ENCODE assay signal across 16 mouse cellular contexts in the genomic region with DNA sequence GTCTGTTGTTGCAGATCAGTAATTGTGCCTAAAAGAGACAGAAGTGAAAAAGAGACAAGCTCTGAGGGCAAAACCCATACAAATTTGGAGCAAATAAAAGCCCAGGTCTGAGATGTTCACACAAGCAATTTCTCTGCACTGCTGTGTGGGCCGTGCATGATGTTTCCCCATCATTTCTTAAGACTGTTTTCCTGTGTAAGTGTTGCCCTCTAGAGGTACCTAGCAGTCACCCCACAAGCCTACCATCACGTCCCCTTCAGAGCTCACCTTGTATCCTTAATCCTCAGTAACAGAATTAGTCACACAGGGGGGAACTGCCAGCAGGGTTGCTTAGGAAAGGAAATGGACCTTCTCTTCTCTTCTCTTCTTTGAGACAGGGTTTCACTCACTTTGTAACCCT. TPM values are rescaled to one million over a fixed set of nuclear protein-coding genes. Genes with fewer than 3 reads are reported as not detected.
DNase-seq lines count a peak whose midpoint lies in the region; ATAC-seq and TF ChIP-seq lines count a peak whose summit lies in the region.
"Had no signal": no experiment of that assay in that cellular context is flagged by ENCODE, and none has a peak within 500 bp of the region (broad histone marks: within the 10 kb centered on the region; RNA-seq: fewer than 3 reads in every experiment).

No protein-coding gene starts in this region.

- H3K27ac ChIP-seq in lung, embryonic 14.5 days (ENCODE audit: low read depth) = no peak overlapping the region
- H3K27ac ChIP-seq in CH12.LX (ENCODE audit: insufficient read depth, low read depth) = no peak overlapping the region
- H3K27ac ChIP-seq in hindbrain, embryonic 14.5 days = no peak overlapping the region
- H3K27ac ChIP-seq: embryonic facial prominence, embryonic 15.5 days had no signal

- TF ChIP-seq RAD21 in CH12.LX (IDR thresholded peaks at IDR 0.05; ENCODE audit: low read depth, low read length) = peak; percentile 47

- peak; percentile 75 for DNase-seq in heart, adult 11 months
- DNase-seq in heart, postnatal 36 days = no peak
- no peak for DNase-seq in lung, embryonic 14.5 days
- no peak for DNase-seq in lung, postnatal 36 days
- no peak for DNase-seq in CH12.LX (ENCODE audit: extremely low read depth)
- DNase-seq in hindbrain, embryonic 14.5 days (ENCODE audit: low spot score) = no peak
- no peak for DNase-seq in yolk sac, embryonic 10.5 days (ENCODE audit: low spot score)
- DNase-seq: adrenal gland, adult 8-10 months; cerebellum, postnatal 25 days; gastrocnemius, postnatal 36 days; heart, postnatal 10 days; lung, postnatal 4 days; right cerebral cortex, postnatal 4 days had no signal

- H3K4me3 ChIP-seq in lung, embryonic 14.5 days (ENCODE audit: low read depth, low read length) = no peak overlapping the region
- no peak overlapping the region for H3K4me3 ChIP-seq in CH12.LX (replicated peaks in 1 of 3; ENCODE audit: low read depth in 2 of 3, low read length in 2 of 3, poor library complexity in 1 of 3)
- no peak overlapping the region for H3K4me3 ChIP-seq in hindbrain, embryonic 14.5 days (replicated peaks; ENCODE audit: low read length)
- H3K4me3 ChIP-seq: embryonic facial prominence, embryonic 15.5 days had no signal

- in situ Hi-C loops in CH12.LX (cut with MboI; ENCODE audit: low pct_ligation_motif_present, low pct_unique_long_range_greater_than_20kb, low sequenced_read_pairs) = no loop called here

- H3K4me1 ChIP-seq in lung, embryonic 14.5 days (ENCODE audit: insufficient read depth) = no peaks in the 10 kb centered on the region
- H3K4me1 ChIP-seq in CH12.LX (ENCODE audit: control insufficient read depth in 1 of 2, insufficient read depth in 2 of 2) = peaks cover 6 to 35% of the 10 kb centered on the region in 2 experiments
- no peaks in the 10 kb centered on the region for H3K4me1 ChIP-seq in hindbrain, embryonic 14.5 days (replicated peaks; ENCODE audit: control insufficient read depth, insufficient read depth, low read length)
- H3K4me1 ChIP-seq: embryonic facial prominence, embryonic 15.5 days had no signal

- no peak overlapping the region for H3K4me2 ChIP-seq in lung, embryonic 14.5 days
- no peak overlapping the region for H3K4me2 ChIP-seq in CH12.LX (ENCODE audit: insufficient read depth, low read depth, poor library complexity, severe bottlenecking)
- no peak overlapping the region for H3K4me2 ChIP-seq in hindbrain, embryonic 14.5 days (replicated peaks)
- H3K4me2 ChIP-seq: embryonic facial prominence, embryonic 15.5 days had no signal

- peaks cover 75% of the 10 kb centered on the region for H3K36me3 ChIP-seq in lung, embryonic 14.5 days (ENCODE audit: insufficient read depth)
- peaks cover 71 to 83% of the 10 kb centered on the region in 2 experiments for H3K36me3 ChIP-seq in CH12.LX (replicated peaks in 1 of 2; ENCODE audit: control insufficient read depth in 1 of 2, insufficient read depth in 1 of 2, low read length in 1 of 2)
- H3K36me3 ChIP-seq in hindbrain, embryonic 14.5 days (replicated peaks; ENCODE audit: control insufficient read depth, insufficient read depth) = peaks cover 89% of the 10 kb centered on the region

- intact Hi-C loops in heart, postnatal 36 days (cut with DNase I) = loop anchor here (5.0 kb wide), 1 partner anchor 51 kb away; no protein-coding TSS in a partner anchor

- no peaks in the 10 kb centered on the region for H3K79me2 ChIP-seq in CH12.LX (replicated peaks; ENCODE audit: control insufficient read depth, extremely low read depth, insufficient read depth, poor library complexity, severe bottlenecking)

- no peaks in the 10 kb centered on the region for H3K27me3 ChIP-seq in lung, embryonic 14.5 days (ENCODE audit: insufficient read depth, low read length)
- no peaks in the 10 kb centered on the region for H3K27me3 ChIP-seq in CH12.LX (replicated peaks)
- no peaks in the 10 kb centered on the region for H3K27me3 ChIP-seq in hindbrain, embryonic 14.5 days (ENCODE audit: control insufficient read depth, insufficient read depth, low read length)
- H3K27me3 ChIP-seq: embryonic facial prominence, embryonic 15.5 days had no signal

- H3K9ac ChIP-seq in lung, embryonic 14.5 days = no peak overlapping the region
- H3K9ac ChIP-seq in CH12.LX (ENCODE audit: insufficient read depth, low read depth) = no peak overlapping the region
- no peak overlapping the region for H3K9ac ChIP-seq in hindbrain, embryonic 14.5 days
- H3K9ac ChIP-seq: embryonic facial prominence, embryonic 15.5 days had no signal

- WGBS in lung, embryonic 14.5 days = 50% methylated on average over 2 of the region's 2 CpGs
- 49% methylated on average over 2 of the region's 2 CpGs for WGBS in hindbrain, embryonic 14.5 days

- H3K9me3 ChIP-seq in lung, embryonic 14.5 days (ENCODE audit: low read depth, low read length) = no peaks in the 10 kb centered on the region
- no peaks in the 10 kb centered on the region for H3K9me3 ChIP-seq in CH12.LX (replicated peaks; ENCODE audit: low read length)
- no peaks in the 10 kb centered on the region for H3K9me3 ChIP-seq in hindbrain, embryonic 14.5 days (ENCODE audit: control insufficient read depth, low read length)
- H3K9me3 ChIP-seq: embryonic facial prominence, embryonic 15.5 days had no signal

- no peak for TF ChIP-seq EP300 in CH12.LX (IDR thresholded peaks at IDR 0.05; ENCODE audit: low read length)

- dilution Hi-C loops in CH12.LX (cut with MboI; ENCODE audit: extremely low pct_ligation_motif_present, extremely low pct_unique_long_range_greater_than_20kb, low sequenced_read_pairs) = no loop called here

- TF ChIP-seq CTCF in lung, embryonic 14.5 days (IDR thresholded peaks at IDR 0.05; ENCODE audit: low read depth) = peak; percentile 14; the same call in 1 of the 2 replicates
- TF ChIP-seq CTCF in CH12.LX (conservative IDR thresholded peaks at IDR 0.05 in 1 of 2, IDR thresholded peaks at IDR 0.05 in 1 of 2; ENCODE audit: low read depth in 2 of 2, low read length in 2 of 2) = peak in 1 of 2 experiments; percentile 64; a peak in 2 of 4 replicates

- ATAC-seq in lung, embryonic 14.5 days (ENCODE audit: insufficient read depth) = no peak
- peak; percentile 33; the same call in 1 of the 2 replicates for ATAC-seq in megakaryocyte, adult 5-6 weeks (ENCODE audit: poor library complexity, severe bottlenecking)
- ATAC-seq in hindbrain, embryonic 14.5 days (ENCODE audit: low FRiP score) = no peak
- ATAC-seq: forebrain, embryonic 14.5 days had no signal

- TF ChIP-seq POLR2A in CH12.LX (IDR thresholded peaks at IDR 0.05; ENCODE audit: low read depth, low read length) = no peak

TF ChIP-seq in CH12.LX, 34 proteins besides CTCF, POLR2A, EP300 and RAD21:
- TF ChIP-seq POLR2AphosphoS2 (IDR thresholded peaks at IDR 0.05; ENCODE audit: low read depth, low read length) (no peak), SMC3 (IDR thresholded peaks at IDR 0.05; ENCODE audit: low read depth, low read length) (peak; percentile 43)

RNA-seq across cellular contexts. Expression of a gene that starts 21.9 kb away (rescaled TPM):
- 10 to 100 TPM; 41.5 to 44.5 TPM for total RNA-seq in heart, postnatal 36 days (2021)
- 61.0 and 65.7 TPM in 2 replicates for polyA plus RNA-seq in lung, embryonic 14.5 days (2014; fragmentation: Nextera tagmentation; extraction: Ambion mirVana)
- total RNA-seq in CH12.LX (2012; rRNA removed) (23.7 and 23.8 TPM in 2 replicates), CH12.LX (2014; rRNA removed) (23.9 and 24.2 TPM in 2 replicates)
- 30.7 TPM in 2 replicates for polyA plus RNA-seq in CH12.LX (2012; ENCODE audit: insufficient read length, low read depth)
- total RNA-seq in megakaryocyte, adult 5-6 weeks (2015) = 125 and 133 TPM in 2 replicates
- 95.0 and 101 TPM in 2 replicates for total RNA-seq in megakaryocyte, adult 5-6 weeks (2017)
- 83.7 and 84.4 TPM in 2 replicates for polyA plus RNA-seq in hindbrain, embryonic 14.5 days (2014; fragmentation: Nextera tagmentation; extraction: Ambion mirVana)

RNA-seq across cellular contexts. Expression of a gene that starts 27.9 kb away (rescaled TPM):
- 10 to 100 TPM; 50.6 to 56.1 TPM for total RNA-seq in heart, postnatal 36 days (2021)
- 79.9 and 80.6 TPM in 2 replicates for polyA plus RNA-seq in lung, embryonic 14.5 days (2014; fragmentation: Nextera tagmentation; extraction: Ambion mirVana)
- total RNA-seq in CH12.LX (2012; rRNA removed) = 118 and 128 TPM in 2 replicates
- 159 TPM in 2 replicates for total RNA-seq in CH12.LX (2014; rRNA removed)
- 163 and 195 TPM in 2 replicates for polyA plus RNA-seq in CH12.LX (2012; ENCODE audit: insufficient read length, low read depth)
- total RNA-seq in megakaryocyte, adult 5-6 weeks (2015) = 417 and 420 TPM in 2 replicates
- total RNA-seq in megakaryocyte, adult 5-6 weeks (2017) = 551 and 589 TPM in 2 replicates
- 71.9 and 76.7 TPM in 2 replicates for polyA plus RNA-seq in hindbrain, embryonic 14.5 days (2014; fragmentation: Nextera tagmentation; extraction: Ambion mirVana)
